Mouse (Mus musculus) thymus, adult 2 months (tissue): Measurements from ENCODE around the gene Ift80.

Source experiments
- CTCF ChIP-seq: fragments of 200-500 bp; IDR thresholded peaks from 2 replicates; pipeline ENCODE4 v1.5.1; 2012; ENCODE audit warnings: mild to moderate bottlenecking, control low read depth, low read length, moderate library complexity, borderline replicate concordance; ENCODE audit not compliant: control insufficient read depth, poor library complexity, insufficient read depth; ENCODE audit errors: extremely low read depth
- POLR2A ChIP-seq: fragments of 200-500 bp; IDR thresholded peaks from 2 replicates; pipeline ENCODE4 v1.6.1; 2012; ENCODE audit warnings: mild to moderate bottlenecking, low read length, control low read depth, moderate library complexity; ENCODE audit not compliant: control insufficient read depth, poor library complexity, insufficient read depth; ENCODE audit errors: extremely low read depth

GRCm38 (mm10) chr3:69041298-69041697 is 36.9 kb upstream of the Ift80 start:
- no peak for TF ChIP-seq CTCF
- TF ChIP-seq POLR2A: no peak
